Mouse (Mus musculus): Measurements from ENCODE around the gene Myh7b.

Myh7b gene

DNA sequence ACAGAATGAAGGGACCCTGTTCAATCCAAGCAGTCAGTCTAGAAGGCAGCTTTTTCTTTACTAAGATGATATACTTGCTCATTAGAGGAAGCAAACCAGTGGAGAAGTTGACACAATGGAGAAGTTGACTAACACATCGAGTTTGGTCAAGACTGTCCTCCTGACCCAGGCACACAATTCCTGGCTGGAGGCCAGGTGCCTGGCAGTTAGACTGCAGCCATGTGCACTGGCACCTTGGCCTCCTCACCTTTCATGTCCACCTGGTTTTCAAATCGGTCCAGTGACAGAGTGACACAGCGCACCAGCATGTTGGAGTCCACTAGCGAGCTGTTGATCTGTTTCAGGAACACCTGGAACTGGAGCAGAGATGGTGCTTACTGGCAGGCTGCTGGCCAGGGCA lies 26.4 kb downstream of the Myh7b start:
- no peak for DNase-seq

DNA sequence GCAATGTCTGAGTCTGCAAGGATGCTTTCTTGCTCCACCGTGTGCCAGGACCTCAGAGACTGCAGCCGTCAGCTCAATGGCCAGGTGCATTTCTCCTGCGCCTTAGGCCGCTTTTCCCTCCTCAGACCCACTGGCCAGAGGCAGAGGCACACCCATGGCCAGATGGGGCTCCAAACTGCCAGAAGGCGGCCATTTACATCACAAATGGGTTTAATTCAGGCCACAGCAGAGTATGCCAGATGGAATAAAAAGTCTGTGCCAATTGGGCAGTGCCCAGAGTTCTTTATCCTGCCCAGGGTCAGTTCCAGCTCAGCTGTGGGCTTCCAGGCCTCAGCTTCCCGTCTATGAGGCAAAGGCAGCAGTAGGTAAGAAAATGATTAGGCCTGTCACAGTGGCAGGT lies 29.6 kb downstream of the Myh7b start:
- no peak for DNase-seq

DNA sequence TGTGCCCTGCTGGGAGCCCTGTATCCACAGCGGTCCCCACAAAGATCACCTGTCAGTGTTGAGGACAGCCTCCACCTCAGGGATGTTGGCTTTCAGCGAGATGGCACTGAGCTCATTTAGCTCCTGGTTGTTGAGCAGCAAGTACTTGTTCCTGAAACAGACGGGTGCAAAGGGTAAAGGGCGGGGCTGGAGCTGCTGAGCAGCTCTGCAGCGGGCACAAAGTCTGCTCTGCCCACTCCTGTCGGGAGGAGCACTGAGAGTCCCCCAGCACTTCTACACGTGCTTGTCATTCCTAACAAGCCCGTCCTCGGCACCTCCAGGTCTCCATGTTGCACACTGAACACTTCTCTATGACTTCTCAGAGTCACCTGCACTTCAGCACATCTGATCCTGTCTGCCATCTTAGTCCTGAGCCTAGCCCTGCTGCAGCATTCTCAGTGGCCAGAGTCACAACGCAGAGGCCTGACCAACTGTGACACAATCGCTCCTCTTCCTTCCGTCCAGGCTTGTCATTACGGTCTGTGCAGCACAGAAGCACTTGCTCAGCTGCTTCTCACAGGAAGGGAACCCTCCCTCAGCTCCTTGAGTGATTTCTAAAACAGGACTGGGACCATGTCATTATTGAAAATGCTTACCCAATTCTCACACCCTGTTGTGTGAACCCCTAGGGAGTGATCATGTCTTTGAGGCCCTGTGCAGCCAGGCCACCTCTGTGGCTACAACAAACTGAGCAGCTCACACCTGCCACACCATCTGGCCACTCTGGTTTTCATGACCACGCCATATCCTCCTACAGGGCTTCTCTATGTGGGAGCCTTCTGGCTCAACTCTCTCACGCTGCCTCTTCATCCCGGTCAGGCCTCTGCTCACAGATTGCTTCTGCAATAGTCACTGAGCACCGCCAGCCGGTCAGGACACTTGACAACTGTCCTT lies 30.8 kb downstream of the Myh7b start:
- no peak for DNase-seq

DNA sequence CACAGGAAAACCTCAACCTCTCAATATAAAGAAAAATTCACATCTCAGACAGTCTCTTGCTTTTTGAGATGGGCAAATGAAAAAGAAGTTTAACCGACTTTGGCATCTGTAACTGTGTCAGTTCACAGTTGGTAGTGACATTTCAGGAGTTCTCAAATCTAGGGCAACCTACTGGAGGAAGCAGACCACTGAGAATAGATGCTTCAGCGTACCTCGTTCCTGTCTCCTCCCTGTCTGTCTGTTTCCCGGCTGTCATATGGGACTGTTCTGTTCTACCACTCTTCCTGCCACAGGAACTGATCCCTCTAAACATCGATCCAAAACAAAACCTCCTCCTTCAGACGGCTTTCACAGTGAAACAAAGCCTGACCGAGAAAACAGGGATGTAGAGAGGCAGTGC lies 34.7 kb downstream of the Myh7b start:
- DNase-seq: no peak

DNA sequence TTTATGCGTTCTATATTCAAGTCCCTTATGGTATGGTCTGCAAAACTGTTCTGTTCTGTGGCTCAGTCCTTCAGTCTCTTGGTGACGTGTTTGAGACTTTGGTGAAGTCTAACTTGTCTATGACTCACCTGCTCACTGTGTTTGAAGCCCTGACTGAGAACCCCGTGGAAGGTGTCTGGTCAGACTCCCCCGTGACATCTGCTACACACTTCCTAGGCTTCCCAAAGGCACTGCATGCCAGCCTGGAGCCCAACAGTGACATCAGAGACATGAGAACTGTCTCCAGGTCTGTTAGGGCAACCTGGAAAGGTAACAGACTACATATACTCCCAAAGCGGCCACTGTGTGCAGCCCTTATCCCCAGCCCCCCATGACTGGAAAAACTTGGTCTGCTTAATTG lies 41.6 kb downstream of the Myh7b start:
- DNase-seq: no peak

DNA sequence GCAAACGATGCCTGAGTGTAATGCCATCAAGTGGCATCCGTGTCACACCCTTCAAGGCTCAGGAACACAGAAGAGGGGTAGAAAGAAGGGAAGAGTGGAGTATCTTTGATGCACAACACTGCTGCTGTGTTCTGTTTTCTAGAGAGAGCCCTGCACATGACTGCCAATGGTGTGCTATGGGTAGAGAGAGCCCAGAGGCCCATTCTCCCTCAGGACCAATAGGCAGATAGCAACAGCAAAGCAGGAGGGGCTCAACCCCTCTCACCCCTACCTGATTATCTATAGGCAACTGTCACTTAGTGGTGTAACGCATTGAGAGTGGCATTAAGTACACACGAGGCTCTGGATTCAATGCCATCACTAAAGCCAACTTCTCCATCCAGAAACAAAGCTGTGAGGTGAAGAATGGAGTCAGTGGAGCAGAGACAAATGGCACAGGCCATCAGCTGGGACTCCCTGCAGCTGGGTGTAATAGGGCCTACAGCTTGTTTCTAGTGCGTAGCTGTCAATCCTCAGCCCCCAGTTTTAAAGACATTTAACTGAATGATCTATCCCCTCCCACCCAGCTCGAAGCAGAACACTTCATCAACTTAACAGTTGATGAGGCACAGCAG lies 44.9 kb downstream of the Myh7b start:
- no peak for DNase-seq

DNA sequence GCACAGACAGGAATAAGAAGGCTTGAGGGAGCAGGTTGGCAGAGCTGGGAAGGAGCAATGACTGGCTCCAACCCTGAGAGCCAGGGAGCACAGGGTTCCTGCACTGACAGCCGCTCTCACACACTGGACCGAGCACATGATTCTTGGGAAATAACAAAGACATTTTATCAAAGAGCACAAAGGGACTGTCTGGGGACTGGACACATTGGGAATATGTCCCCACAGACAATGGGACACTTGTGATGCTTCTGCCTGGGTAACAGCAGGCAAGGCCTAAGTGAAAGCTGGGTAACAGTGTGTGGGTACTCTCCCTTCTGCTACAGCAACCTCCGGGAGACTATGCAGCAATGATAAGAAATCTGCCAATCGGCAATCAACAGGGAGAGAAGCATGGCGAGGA lies 51.4 kb downstream of the Myh7b start:
- DNase-seq: no peak

DNA sequence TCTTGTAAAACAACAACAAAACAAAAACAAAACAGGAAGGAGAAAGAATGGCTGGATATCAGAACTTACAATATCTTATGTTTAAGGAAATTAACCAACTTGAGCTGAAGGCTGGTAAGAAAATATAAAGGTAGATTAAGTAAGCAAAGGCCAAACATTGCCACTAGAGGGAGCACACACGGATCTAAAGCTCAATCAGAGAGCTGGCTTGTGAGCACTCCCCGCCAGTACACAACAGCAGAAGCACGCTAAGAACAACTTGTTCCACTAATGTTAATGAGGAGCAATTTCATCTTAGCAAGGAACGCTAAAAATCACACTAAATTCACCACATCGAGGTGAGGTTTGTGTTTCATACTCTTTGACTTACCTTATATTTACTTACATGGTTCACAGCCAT lies 52.1 kb downstream of the Myh7b start:
- no peak for DNase-seq

DNA sequence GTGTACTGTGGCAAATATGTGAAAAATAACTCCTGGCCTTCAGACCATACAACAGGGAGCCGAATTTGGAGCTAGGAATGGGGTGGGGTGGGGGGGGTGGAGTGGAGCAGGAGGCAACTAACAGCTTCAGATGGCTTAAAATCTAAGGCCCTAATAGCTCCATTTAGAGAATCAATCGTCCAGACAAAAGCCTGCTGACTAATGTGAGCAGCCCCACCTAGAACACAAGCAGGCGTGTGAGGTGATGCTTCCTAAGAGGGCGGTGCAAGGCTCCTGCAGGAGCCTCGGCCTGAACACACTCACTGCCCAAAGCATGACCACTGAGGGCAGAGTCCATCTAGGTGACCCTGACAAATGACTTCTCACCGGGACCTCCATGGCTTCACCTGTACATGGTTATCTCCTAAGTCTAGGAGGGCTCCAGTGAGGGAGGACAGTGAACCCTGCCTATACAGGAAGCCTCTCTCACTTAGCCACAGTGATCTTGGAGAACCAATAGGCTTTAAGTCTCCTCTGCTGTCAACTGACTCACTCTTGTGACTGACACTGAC lies 53.0 kb downstream of the Myh7b start:
- DNase-seq: no peak

DNA sequence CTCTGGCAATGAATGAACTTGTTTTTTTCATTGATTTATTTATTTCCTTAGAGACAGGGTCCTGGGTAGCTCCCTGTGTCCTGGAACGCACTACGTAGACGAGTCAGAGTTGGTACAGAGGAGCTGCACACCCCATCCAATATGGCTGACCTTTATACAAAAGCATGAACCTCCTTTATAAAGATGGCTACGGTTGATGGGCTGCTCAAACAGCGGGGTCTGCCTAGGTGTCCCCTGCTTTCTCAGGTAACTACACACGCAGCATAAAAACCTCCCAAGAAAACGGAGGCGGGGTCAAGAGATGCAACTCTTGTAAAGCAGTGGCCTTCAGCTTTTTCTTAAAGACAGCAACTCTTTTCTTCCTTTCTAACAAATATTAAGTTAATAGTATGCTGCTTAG lies 56.9 kb downstream of the Myh7b start:
- DNase-seq: no peak

DNA sequence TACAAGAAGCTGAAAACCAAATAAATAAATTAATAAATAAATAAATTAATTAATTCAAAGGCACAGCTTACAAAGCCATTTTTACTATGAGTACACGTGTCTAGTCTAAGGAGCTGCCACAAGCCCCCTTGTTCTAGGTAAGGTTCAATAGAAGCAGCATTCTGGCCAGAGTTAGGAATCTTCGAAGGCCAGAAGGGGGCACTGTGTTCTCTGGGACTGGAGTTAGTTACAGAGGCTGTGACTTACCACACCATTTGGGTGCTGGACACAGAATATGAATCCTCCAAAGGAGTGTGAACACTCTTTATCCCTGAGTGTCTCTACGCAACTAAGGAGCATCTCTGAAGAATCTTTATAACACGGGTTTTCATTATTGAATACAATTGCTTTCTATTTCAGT lies 57.4 kb downstream of the Myh7b start:
- DNase-seq: no peak

DNA sequence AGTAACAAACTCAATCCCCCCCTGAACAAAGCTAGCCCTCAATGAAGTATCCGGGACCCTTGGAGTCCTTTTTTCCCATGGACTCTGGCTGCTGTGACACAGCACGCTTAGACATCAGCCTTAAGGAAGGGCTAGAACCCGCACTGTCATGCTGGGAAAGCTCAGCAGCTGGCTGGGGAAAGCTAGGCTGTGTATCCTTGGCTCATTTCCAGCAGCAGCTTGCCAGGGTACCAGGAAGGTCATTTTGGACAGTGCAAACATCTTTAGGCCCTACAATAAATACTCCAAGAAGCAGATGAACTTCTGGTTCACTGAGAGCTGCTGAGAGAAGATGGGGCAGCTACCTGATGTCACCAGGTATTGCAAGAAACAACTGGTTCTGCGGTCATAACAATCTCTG lies 60.2 kb downstream of the Myh7b start:
- DNase-seq: no peak

DNA sequence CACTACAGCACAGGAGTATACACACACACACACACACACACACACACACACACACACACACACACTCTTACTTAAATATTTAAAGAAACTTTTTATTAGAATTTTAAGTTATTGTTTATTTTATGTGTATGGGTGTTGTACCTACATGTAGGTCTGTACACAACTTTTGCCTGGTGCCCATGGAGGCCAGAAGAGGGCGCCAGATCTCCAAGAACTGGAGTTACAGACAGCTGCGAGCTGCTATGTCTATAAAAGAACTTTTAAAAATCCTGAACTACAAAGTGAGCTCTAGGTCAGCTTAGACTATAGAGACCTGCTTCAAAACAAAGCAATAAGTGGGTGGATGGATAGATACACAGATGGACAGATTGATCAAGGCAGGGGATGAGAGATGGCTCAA lies 62.5 kb downstream of the Myh7b start:
- DNase-seq: no peak

DNA sequence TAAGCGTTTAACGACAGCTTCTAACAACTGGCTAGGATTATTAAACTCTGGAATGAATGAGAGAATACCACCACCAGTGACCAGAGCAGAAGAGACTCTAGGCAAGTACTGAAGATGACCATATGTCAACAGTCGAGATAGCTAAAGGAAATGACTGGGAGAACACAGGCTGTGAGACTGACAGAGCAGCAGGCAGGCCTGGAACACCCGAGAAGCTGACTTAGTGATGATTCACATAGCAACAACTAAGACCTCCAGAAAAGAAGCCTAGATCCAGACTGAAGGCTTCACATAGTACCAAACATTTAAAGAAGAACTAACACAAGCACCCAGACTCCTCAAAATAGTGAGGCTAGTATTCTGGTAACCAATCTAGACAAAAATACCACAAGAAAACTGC lies 64.1 kb downstream of the Myh7b start:
- DNase-seq: no peak

DNA sequence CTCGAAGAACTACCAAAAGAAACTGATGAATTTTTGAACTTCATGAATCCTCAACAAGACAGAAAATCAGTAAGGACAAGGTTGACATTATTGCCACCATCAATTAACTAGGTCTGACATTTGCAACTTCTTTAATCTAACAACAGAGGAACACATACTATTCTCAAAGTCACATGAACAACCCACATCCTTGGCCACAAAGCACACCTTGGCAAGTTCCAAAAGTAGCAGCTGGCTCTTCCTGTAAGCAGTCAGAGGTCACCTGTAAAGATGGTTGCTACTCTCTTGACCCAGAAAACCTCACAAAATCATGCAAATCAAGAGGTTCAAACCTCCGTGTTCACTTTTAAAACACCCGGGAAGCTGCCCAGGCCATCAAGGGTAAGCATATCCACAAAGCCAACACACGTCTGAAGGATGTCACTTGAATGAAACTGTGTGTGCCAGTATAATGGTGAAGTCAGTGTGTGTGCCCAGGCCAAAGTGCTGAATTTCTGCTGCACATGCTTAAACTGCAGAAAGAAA lies 68.6 kb downstream of the Myh7b start:
- no peak for DNase-seq

DNA sequence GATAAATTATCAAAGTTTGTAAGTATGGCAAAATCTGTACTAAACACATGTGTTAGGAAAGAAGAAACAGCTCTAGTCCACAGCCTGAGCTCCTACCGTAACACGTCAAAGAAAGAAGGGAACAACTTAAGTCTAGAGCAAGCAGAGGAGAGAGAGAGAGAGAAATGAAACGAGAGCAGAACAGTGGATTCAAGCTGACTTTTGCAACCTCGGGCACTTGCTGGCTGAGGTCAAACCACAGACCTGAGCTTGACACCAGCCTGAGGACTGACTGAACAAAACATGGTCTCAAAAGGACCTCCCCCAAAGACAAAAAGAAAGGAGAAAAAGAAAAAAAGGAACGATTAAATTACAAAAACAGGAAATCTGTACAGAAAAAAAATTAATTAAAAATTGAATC lies 69.6 kb downstream of the Myh7b start:
- DNase-seq: no peak

DNA sequence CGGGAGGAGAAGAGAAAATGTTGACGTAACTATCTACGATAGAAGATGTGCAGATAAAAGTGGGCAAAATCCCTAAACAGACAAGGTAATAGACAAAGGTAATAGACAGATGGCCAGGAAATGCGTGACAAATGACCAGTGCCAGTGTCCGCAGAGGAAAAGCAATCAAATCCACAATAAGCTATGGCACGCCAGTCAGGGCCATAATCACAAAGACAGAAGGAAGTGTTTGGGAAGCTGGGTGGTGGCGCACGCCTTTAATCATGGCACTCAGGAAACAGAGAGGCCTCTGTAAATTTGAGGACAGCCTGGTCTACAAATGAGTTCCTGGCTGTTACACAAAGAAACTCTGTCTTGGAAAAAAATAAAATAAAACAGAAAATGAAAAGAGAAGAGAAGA lies 70.2 kb downstream of the Myh7b start:
- DNase-seq: no peak

DNA sequence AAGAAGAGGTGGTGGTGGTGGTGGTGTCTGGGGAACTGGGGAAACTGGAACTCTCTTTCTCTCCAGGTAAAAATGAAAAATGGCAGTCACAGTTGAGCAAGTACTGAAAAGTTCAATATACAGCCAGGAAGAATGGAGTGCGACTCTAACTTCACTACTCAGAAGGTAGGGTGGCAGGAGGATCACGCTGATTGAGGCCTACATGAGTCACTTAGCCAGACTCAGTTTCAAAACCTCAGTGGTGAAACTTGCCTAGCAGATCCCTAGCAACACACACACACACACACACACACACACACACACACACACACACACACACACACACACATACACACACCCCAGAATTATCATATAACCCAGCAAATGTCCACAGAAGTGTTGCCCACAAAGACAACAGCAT lies 70.9 kb downstream of the Myh7b start:
- no peak for DNase-seq

DNA sequence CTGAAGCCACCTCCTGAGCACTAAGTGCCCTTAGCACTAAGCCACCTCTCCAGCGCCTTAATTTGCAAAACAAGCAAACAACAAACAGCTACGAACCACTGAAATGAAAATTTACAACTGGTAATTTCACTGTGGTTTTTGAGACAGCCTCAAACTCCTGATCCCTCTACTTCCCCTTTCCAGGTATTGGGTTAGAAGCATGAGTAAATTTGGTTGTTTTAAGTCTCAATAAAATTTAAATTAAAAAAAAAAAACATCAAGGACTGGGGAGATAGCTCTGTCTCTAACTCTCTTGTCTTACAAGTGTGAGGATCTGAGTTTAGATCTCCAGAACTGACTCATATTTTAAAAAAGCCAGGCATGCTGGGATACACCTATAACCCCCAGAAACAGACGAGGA lies 72.1 kb downstream of the Myh7b start:
- no peak for DNase-seq

DNA sequence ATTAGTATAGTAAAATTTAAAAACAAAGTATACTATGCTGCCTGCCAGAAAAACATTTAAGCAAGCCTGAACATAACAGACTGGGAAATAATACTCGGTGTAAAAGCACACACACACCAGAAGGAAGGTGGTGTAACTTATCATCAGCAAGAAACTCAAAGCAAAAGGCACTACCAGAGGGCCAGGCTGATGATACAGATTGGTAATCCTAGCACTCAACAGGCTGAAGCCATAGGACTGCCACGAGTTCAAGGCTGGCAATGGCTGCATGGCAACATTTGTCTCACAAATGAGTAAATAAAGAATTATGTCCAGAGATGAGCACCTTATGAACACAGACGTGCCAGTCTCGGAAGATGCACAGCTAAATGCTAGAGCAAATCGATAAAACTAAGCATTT lies 72.8 kb downstream of the Myh7b start:
- DNase-seq: no peak

Data from right cerebral cortex, postnatal 25 days (tissue).